In genomic region chr10:94037196-94037595, GRCm38 (mm10) we compare ENCODE assay signal across 9 mouse cellular contexts. TPM values are rescaled to one million over a fixed set of nuclear protein-coding genes. Genes with fewer than 3 reads are reported as not detected.
DNase-seq lines count a peak whose midpoint lies in the region; ATAC-seq and TF ChIP-seq lines count a peak whose summit lies in the region.
"Had no signal": no experiment of that assay in that cellular context is flagged by ENCODE, and none has a peak within 500 bp of the region (broad histone marks: within the 10 kb centered on the region; RNA-seq: fewer than 3 reads in every experiment).

No protein-coding gene starts in this region.

- no peak overlapping the region for H3K27ac ChIP-seq in left cerebral cortex, adult 2 months
- no peak overlapping the region for H3K27ac ChIP-seq in forebrain, embryonic 12.5 days
- H3K27ac ChIP-seq in limb, embryonic 11.5 days (replicated peaks; ENCODE audit: low read depth, low read length), result no peak overlapping the region
- H3K27ac ChIP-seq in neural tube, embryonic 14.5 days (ENCODE audit: low read depth, low read length), result no peak overlapping the region

- H3K9ac ChIP-seq in forebrain, embryonic 12.5 days, result no peak overlapping the region
- no peak overlapping the region for H3K9ac ChIP-seq in limb, embryonic 11.5 days (ENCODE audit: low read length)
- H3K9ac ChIP-seq in neural tube, embryonic 14.5 days (replicated peaks; ENCODE audit: low read depth, low read length), result no peak overlapping the region

- WGBS in forebrain, embryonic 12.5 days, result 43% methylated on average over 9 of the region's 9 CpGs
- WGBS in limb, embryonic 11.5 days, result 51% methylated on average over 9 of the region's 9 CpGs
- WGBS in neural tube, embryonic 14.5 days, result 57% methylated on average over 9 of the region's 9 CpGs

- H3K4me1 ChIP-seq in forebrain, embryonic 12.5 days, result peaks cover 20% of the 10 kb centered on the region
- peaks cover 2% of the 10 kb centered on the region; the same call in 1 of the 2 replicates for H3K4me1 ChIP-seq in limb, embryonic 11.5 days (ENCODE audit: control insufficient read depth, insufficient read depth, low read length)
- H3K4me1 ChIP-seq in neural tube, embryonic 14.5 days (ENCODE audit: control insufficient read depth, insufficient read depth, low read length), result peaks cover 13% of the 10 kb centered on the region

- no peaks in the 10 kb centered on the region for H3K36me3 ChIP-seq in forebrain, embryonic 12.5 days (replicated peaks)
- H3K36me3 ChIP-seq in limb, embryonic 11.5 days (ENCODE audit: control insufficient read depth, insufficient read depth, low read length), result no peaks in the 10 kb centered on the region
- H3K36me3 ChIP-seq in neural tube, embryonic 14.5 days (ENCODE audit: control insufficient read depth, insufficient read depth, low read length), result no peaks in the 10 kb centered on the region

- peak overlapping the region; percentile 34 for H3K4me3 ChIP-seq in left cerebral cortex, adult 2 months
- peak overlapping the region; percentile 71; the same call in 1 of the 2 replicates for H3K4me3 ChIP-seq in forebrain, embryonic 12.5 days (replicated peaks)
- H3K4me3 ChIP-seq in limb, embryonic 11.5 days (ENCODE audit: low read depth, low read length), result peak overlapping the region; percentile 85; the same call in 1 of the 2 replicates
- H3K4me3 ChIP-seq in neural tube, embryonic 14.5 days (ENCODE audit: low read depth, low read length), result peak overlapping the region; percentile 6; the same call in 1 of the 2 replicates

- intact Hi-C loops in left cerebral cortex, adult 2 months (cut with DNase I), result loop anchor here (2.0 to 5.0 kb wide), 2 partner anchors 44 to 160 kb away; partner anchors contain the start of gene Ndufa12

- no peak for DNase-seq in left cerebral cortex, adult 2 months (ENCODE audit: extremely low spot score in 1 of 2, low spot score in 2 of 2)
- DNase-seq in left cerebral cortex, adult 11 months (ENCODE audit: low spot score), result no peak
- no peak for DNase-seq in limb, embryonic 11.5 days (ENCODE audit: low spot score)
- no peak for DNase-seq in testis, postnatal 14 days (ENCODE audit: low spot score)
- DNase-seq in thymus, postnatal 4 days, result no peak
- DNase-seq: gastrocnemius, postnatal 36 days had no signal

- H3K9me3 ChIP-seq in forebrain, embryonic 12.5 days, result no peaks in the 10 kb centered on the region
- no peaks in the 10 kb centered on the region for H3K9me3 ChIP-seq in limb, embryonic 11.5 days (ENCODE audit: control insufficient read depth, low read length)
- no peaks in the 10 kb centered on the region for H3K9me3 ChIP-seq in neural tube, embryonic 14.5 days (ENCODE audit: control insufficient read depth, low read length)

- TF ChIP-seq CTCF in left cerebral cortex, adult 2 months (IDR thresholded peaks at IDR 0.05), result no peak

- no peaks in the 10 kb centered on the region for H3K27me3 ChIP-seq in forebrain, embryonic 12.5 days
- no peaks in the 10 kb centered on the region for H3K27me3 ChIP-seq in limb, embryonic 11.5 days (ENCODE audit: control insufficient read depth, insufficient read depth, low read length)
- no peaks in the 10 kb centered on the region for H3K27me3 ChIP-seq in neural tube, embryonic 14.5 days (ENCODE audit: control insufficient read depth, insufficient read depth, low read length)

- ATAC-seq in forebrain, embryonic 12.5 days (ENCODE audit: low FRiP score), result no peak
- no peak for ATAC-seq in limb, embryonic 11.5 days (ENCODE audit: insufficient number of reproducible peaks, low FRiP score, low TSS enrichment, low read depth)
- ATAC-seq in neural tube, embryonic 14.5 days (ENCODE audit: low read depth), result no peak
- ATAC-seq: activated CD4-positive, CD25-positive, alpha-beta regulatory T cell, adult 4 months had no signal

- peak overlapping the region; percentile 79 for H3K4me2 ChIP-seq in forebrain, embryonic 12.5 days
- H3K4me2 ChIP-seq in limb, embryonic 11.5 days (ENCODE audit: low read depth, severe bottlenecking), result peak overlapping the region; percentile 44
- peak overlapping the region; percentile 65; the same call in 1 of the 2 replicates for H3K4me2 ChIP-seq in neural tube, embryonic 14.5 days (ENCODE audit: low read depth, low read length)

RNA-seq across cellular contexts. Expression of gene Fgd6, which starts 1.4 kb away (rescaled TPM):
- total RNA-seq in left cerebral cortex, adult 2 months (2021), result 10 to 100 TPM in 1 of 2 experiments, 1 to 10 TPM in 1; 9.9 to 12.3 TPM
- polyA plus RNA-seq in forebrain, embryonic 12.5 days (2016; fragmentation: Nextera tagmentation; extraction: Ambion mirVana), result 3.2 and 3.3 TPM in 2 replicates
- polyA plus RNA-seq in limb, embryonic 11.5 days (2014; fragmentation: Nextera tagmentation; extraction: Ambion mirVana), result 6.5 and 7.2 TPM in 2 replicates
- 2.4 and 3.4 TPM in 2 replicates for polyA plus RNA-seq in neural tube, embryonic 14.5 days (2014; fragmentation: Nextera tagmentation; extraction: Ambion mirVana)

RNA-seq across cellular contexts. Expression of gene Vezt, which starts 1.6 kb away (rescaled TPM):
- 10 to 100 TPM; 77.3 to 80.2 TPM for total RNA-seq in left cerebral cortex, adult 2 months (2021)
- polyA plus RNA-seq in forebrain, embryonic 12.5 days (2016; fragmentation: Nextera tagmentation; extraction: Ambion mirVana), result 53.3 and 60.3 TPM in 2 replicates
- 25.5 and 32.3 TPM in 2 replicates for polyA plus RNA-seq in limb, embryonic 11.5 days (2014; fragmentation: Nextera tagmentation; extraction: Ambion mirVana)
- 60.5 and 62.3 TPM in 2 replicates for polyA plus RNA-seq in neural tube, embryonic 14.5 days (2014; fragmentation: Nextera tagmentation; extraction: Ambion mirVana)

Comparison
In these comparisons a context has a peak if more than half of its experiments do, and no peak if none do; other contexts are left out.
1. H3K4me3 ChIP-seq: peak in every context shown above with its lines; median percentile 85 in limb, embryonic 11.5 days; 71 in forebrain, embryonic 12.5 days; 34 in left cerebral cortex, adult 2 months; 6 in neural tube, embryonic 14.5 days.